Mouse (Mus musculus): Measurements from ENCODE around the gene Rorb.

- TF ChIP-seq CTCF (IDR thresholded peaks at IDR 0.05; ENCODE audit: borderline replicate concordance, insufficient read depth, low read depth, low read length) (no peak), POLR2A (IDR thresholded peaks at IDR 0.05; ENCODE audit: borderline replicate concordance, insufficient read depth, low read length) (no peak)
Observed at GRCm38 (mm10) chr19:18997711-18998110, 113.3 kb downstream of the Rorb start.
